Mouse (Mus musculus) hematopoietic stem cell, adult 5-6 weeks (primary cell): Measurements from ENCODE around the gene Adcy10. TPM values are rescaled to one million over a fixed set of nuclear protein-coding genes. Genes with fewer than 3 reads are reported as not detected.
A peak's percentile ranks its signal among the peaks of the same experiment; 100 is the strongest.

ENCODE experiments used
- ATAC-seq, 2 experiments: fragments of 125-278 bp in 1 of 2; replicated peaks in 1 of 2; 2 replicates each; pipeline ENCODE4 v1.8.0; 2016 to 2017; ENCODE audit warnings: inconsistent platforms in 2 of 2, mild to moderate bottlenecking in 2 of 2, moderate number of reproducible peaks in 2 of 2, low read depth in 1 of 2, moderate TSS enrichment in 1 of 2; ENCODE audit not compliant: low FRiP score in 2 of 2, poor library complexity in 2 of 2, severe bottlenecking in 2 of 2, insufficient read depth in 1 of 2, low TSS enrichment in 1 of 2
- total RNA-seq: library from RNA; stranded (forward); fragments of 172-1452, 232-1000 nt; gene quantifications from 2 replicates; pipeline ENCODE4 v1.2.3, GENCODE M21; 2017

The Adcy10 gene
- total RNA-seq, 1 experiment from 2014 or later, result not detected

DNA sequence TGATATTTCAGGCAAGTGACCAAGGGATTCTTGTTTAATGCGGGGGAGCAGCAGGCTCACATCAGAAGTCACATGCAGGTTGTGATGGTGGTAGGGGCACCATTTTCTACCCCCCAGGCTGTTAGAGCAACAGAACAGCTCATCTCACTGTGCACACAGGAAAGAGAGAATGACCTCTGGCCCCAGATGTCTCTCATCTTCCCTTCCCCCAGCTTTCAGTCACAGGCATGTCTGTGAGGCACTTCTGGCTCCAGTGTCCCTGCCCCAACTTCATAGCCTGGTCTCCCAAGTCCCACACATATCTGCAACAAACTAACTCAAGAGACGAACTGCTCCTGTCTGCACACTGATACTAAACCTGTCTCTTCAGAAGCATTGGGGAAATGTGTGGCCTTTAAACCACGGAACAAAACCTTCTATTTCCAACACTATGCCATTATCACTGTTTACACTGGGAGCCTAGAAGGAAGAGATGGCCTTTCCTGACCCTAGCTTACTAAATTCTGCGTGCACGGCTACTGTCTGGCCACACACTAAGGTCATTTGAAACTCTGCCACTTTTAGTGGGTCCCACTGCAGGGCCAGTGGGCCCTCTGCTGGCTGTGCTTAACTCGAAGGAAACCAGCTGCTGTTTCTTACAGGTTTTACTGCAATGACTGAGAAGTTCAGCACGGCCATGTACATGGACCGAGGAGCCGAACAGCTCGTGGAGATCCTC lies 18.5 kb downstream of the Adcy10 start:
- peak; percentile 65; a peak in 3 of 4 replicates for ATAC-seq

GRCm38 (mm10) chr1:165506303-165506702 lies 21.3 kb downstream of the Adcy10 start:
- no peak for ATAC-seq

GRCm38 (mm10) chr1:165510161-165510560 lies 25.2 kb downstream of the Adcy10 start:
- ATAC-seq, result no peak

DNA sequence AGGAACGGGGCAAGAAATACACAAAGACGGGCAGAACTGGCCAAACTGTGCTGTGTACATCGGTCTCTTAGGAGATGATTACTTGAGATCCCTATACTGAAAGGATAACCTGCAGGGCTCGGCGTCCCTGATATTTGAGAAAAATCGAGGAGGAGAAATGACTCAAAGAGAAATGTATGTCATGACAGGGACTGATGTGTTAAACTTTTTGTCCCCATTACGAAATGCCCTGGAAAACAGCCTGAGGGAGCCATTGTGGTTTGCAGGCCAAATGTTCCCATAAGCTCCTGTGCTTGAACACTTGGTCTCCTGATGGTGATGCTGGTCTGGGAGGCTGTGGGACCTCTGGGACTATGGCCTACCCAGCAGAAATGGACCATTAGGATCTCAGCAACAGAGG lies 35.7 kb downstream of the Adcy10 start:
- ATAC-seq, result no peak

DNA sequence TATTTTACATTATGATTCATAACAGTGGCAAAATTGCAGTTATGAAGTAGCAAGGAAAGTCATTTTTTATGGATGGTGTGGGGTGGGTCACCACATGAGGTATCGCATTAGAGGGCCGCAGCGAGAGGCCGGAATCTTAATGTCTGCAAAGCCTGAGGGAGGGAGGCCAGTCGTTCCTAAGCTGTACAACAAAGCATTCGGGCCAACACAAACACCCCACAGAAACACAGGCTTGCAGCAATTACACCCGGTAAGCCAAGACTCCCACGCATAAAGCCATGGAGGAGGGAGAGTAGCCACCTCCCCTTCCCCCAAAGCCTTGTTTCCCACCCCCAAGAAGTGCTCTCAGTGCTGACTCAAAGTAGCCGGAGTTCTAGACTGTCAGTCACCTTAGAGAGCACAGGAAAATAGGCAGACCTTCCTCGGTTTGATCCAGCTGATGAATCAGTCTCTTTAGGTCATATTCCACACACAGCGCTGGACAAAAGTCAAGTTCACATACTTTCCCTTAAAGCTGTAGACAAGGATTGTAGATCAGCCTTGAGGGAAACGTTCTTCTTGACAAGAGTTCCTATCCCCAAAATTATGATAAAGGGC lies 51.2 kb downstream of the Adcy10 start:
- ATAC-seq, result no peak

DNA sequence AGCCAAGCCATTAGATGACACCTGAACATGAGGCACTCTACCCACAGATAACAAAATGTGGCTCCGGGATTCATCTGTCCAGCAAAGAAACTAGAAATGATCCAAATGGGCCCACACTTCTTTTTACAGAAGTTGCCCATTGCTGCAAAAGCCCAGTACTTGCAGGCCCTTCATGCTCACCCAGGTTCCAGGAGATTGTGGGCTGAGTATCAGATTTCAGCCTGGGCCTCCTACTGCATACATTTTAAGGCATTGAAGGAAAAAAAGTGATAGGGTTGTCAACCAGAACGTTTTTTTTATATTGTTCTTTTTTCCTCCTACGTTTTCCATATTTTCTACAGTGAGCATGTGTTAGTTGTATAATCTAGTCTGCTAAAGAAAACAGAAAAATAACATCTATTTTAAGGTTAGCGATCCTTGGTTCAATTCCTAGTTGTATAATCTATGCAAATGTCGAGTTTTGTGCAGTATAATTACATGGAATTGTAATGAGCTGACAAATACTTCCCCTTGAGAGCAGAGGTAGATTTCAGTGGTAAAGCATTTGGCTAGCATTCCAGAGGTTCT lies 52.3 kb downstream of the Adcy10 start:
- ATAC-seq, result no peak

DNA sequence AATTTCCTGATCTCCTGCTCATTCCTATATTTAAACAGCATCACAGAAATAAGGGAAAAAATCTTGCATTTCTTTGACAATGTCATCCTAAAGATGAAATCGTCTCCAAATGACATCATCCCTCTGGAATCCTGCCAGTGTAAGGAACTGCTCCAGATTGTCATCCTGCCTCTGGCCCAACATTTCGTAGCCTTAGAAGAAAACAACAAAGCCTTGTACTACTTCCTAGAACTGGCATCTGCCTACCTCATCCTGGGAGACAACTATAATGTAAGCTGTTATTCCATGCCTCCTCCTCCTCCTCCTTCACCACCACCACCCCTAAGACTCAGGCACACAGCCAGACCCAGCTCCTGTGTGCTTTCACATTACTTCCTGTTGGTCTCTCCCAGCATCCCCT lies 71.7 kb downstream of the Adcy10 start:
- no peak for ATAC-seq

- ATAC-seq, result no peak
Observed at GRCm38 (mm10) chr1:165559073-165559472, 74.1 kb downstream of the Adcy10 start.

DNA sequence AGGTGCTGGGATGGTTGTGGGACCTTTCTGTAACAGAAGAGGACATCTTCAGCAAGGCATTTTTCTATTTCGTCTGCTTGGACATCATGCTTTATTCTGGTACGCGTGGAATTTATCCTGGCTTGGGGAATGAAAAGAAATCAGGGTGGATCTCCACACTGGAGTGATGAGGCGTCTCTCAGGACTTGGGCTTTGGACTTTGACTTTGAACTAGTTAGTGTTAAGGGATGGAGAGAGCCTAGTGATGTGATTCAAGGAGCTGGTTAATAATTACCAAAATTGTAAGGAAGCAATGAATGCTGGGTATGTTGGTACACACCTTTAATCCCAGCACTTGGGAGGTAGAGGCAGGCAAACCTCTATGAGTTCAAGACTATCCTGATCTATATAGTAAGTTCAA lies 80.3 kb downstream of the Adcy10 start:
- no peak for ATAC-seq

GRCm38 (mm10) chr1:165567466-165567865 lies 82.5 kb downstream of the Adcy10 start:
- ATAC-seq, result no peak

- no peak for ATAC-seq
Observed at GRCm38 (mm10) chr1:165576005-165576404, 91.0 kb downstream of the Adcy10 start.

- ATAC-seq, result peak; percentile 56 to 59
Observed at GRCm38 (mm10) chr1:165576459-165577112, 91.6 kb downstream of the Adcy10 start.

- ATAC-seq, result no peak
Observed at GRCm38 (mm10) chr1:165579332-165579731, 94.3 kb downstream of the Adcy10 start.

- no peak for ATAC-seq
Observed at GRCm38 (mm10) chr1:165581255-165581654, 96.3 kb downstream of the Adcy10 start.

DNA sequence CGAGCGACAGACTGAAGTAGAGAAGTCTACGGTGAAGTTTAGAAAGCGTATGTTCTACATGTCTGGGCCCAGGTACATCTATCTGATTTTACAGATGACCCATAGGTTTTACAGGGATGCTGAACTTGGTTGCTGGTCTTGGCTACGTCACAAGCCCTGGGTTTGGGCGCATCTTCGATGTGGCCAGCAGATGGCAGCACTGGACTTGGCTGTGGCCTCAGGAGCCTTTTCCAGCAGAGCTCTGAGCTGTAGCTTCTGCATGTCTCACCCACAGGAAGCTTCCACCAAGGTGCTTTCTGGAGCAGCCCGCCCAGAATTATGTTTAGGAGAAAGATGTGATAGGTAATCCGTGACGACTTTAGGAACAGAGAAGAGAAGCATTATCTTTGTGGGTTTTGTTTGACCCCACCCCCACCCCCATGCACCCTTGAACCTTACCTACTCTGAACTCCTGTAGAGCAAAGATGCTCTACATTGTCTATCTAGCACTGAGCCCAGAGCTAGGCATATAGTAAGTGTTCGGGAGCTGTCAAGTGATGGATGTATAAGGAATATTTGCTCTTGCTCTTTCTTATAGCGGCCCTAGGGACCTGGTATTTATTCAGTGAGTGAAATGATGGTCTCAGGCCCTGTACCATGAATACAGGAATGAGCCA lies 98.7 kb downstream of the Adcy10 start:
- ATAC-seq, result peak; percentile 94 to 98

GRCm38 (mm10) chr1:165585389-165586104 lies 100.6 kb downstream of the Adcy10 start:
- ATAC-seq, result no peak

DNA sequence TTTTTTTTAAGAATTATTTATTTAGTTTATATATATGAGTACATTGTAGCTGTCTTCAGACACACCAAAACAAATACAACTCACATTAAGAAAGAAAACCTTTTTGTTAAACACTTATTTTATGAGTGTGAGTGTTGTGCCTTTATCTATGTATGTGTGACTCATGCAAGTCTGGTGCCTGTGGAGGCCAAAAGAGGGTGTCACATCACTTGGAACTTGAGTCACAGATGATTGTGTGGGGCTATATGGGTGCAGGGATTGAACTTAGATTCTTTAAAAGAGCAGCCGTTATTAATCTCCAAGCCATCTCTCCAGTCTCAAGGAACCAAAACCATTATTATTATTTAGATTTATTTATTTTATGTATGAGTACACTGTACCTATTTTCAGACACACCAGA lies 101.4 kb downstream of the Adcy10 start:
- ATAC-seq, result no peak
